Mouse (Mus musculus): Measurements from ENCODE around the gene Zfp993. TPM values are rescaled to one million over a fixed set of nuclear protein-coding genes. Genes with fewer than 3 reads are reported as not detected.

Gene Zfp993
- polyA plus RNA-seq, 1 experiment from 2014 or later, result 1.1 TPM

Other genes with a start within 250 kb of the Zfp993 start
- gene Zfp992, start 161.9 kb upstream of the Zfp993 start, polyA plus RNA-seq (2015; fragmentation: Nextera tagmentation; extraction: Ambion mirVana), result 0.73 and 1.2 TPM in 2 replicates
- 0.09 TPM in 1 of 2 replicates, not detected in the other for gene Zfp981, start 108.9 kb upstream of the Zfp993 start, polyA plus RNA-seq (2015; fragmentation: Nextera tagmentation; extraction: Ambion mirVana)